Mouse (Mus musculus) thymus, postnatal 10 days (tissue): ENCODE data around the gene Efcab6.

Source experiments
- DNase-seq, 2 experiments: peaks; one replicate each; pipeline ENCODE4 v3.0.0; 2021; ENCODE audit warnings: low spot score in 2 of 2

The Efcab6 gene

DNA sequence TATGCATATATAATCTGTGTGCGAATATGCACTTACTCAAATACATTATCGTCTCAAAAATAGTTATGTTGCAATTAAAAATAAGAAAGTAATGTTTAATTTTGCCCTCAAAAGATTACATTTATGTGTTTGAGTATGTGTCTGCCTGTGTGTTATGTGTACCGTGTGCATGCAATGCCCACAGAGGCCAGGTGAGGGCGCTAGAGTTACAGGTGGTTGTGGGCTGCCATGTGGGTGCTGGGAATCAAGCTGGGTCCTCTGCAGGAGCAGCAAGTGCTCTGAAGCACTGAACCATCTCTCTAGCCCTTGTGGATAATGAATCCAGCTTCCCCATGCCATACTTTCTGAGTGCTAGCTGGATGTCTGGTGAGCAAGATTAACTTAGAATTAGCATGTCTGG is 522 bp upstream of the Efcab6 start:
- no peak for DNase-seq

DNA sequence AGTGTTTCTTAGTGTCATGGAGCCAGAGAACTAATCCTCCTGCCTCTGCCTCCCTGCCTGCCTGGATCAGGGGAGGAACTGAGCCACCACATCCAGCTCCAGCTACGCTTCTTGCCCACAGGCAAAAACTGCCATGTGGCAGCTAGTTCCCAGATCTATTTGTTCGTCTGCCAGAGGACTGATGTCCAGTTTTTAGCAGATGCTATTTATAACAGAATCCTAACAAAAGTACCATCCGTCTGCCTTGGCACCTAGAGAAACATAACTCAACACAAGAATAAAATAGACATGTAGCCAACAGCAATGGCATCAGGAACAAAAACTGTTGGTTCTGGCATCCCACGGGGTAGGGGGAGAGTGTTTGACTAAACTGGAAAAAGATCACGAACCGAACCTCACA is 6.3 kb downstream of the Efcab6 start:
- no peak for DNase-seq

DNA sequence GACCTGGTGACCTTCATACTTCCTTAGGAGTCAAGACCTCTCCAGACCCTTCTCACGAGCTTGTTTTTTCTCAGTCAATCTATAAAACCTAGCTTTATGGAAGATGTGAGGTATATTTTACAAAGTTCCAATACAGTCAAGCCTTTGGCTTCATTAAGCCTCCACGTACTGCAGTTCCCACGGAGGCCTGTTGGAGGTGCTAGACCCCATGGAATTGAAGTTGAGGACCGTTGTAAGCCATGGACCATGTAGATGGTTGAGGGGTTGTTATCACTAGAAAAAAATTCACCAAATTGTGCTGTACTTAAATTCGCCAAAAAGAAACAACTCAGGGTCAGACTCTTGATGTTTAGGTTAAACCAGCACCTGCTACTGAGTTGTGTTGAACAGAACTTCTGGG is 9.1 kb downstream of the Efcab6 start:
- no peak for DNase-seq

DNA sequence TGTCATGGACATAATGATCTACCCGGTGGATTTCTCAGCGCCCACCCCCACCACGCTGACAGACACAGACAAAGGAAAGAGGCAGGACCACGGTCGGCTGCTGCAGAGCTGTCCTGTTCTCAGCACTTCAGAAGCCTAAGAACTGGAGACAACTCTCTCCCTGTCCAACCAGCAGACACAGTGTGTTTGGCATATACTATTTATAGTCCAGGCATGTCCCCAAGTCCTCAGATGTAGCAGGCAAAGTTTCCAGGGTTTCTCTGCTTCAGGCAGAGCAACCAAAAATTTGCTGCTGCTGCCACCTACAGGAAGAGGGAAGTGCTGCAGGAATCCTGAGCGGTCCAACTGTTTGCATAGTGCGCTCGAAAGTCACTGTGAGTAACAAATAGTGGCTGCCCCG is 11.3 kb downstream of the Efcab6 start:
- peak in 1 of 2 experiments; percentile 46 for DNase-seq

DNA sequence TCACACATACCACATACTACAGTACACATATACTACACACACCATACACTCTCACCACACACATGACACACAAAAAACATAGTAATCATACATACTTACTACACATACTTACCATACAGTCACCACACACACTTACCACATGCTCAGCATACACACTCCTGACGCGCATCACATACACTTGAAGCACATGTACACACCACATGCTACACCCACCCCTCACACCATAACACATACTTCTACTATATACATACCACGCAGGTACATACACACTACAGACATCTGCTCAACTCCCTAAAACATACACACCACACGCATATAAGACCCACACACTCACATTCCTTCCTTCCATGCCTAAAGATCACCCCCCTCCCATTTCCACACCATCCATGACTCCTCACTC is 11.9 kb downstream of the Efcab6 start:
- DNase-seq, result no peak

DNA sequence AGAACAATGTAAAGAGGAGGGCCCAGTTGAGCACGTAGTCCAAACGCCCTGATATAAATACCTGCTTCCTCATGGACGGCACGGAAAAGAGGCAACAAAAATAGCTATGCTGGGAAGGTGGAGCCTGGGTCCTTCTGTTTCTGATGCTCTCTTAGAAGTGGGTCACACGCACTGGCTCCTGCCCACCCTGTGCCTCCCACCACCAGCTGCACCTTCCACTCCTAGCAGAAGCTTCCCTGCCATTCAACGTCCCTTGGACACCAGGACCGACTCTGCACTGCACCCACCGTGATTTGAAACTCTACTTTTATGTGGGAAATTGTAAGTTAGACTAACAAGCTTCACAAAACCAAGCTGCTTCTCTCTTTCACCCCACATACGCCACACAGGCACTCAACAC is 12.8 kb downstream of the Efcab6 start:
- no peak for DNase-seq

DNA sequence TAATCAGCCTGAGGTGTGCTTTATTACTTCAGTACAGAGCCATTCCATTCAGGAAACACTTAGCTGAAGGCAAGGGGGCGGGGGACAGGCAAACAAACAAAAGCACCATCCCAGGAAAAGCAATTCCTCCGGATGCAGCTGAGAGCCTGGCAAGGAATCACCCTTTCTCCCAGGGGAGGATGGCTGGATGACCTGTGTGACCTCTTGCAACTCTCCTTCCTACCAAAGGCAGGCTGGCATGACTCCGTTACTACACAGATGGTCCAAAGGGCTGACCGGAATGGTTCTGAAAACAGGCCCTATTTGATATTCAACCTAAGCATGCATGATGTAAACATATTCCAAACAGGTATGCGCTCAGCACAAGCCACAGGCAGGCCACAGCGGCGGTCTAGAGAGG is 15.6 kb downstream of the Efcab6 start:
- no peak for DNase-seq

DNA sequence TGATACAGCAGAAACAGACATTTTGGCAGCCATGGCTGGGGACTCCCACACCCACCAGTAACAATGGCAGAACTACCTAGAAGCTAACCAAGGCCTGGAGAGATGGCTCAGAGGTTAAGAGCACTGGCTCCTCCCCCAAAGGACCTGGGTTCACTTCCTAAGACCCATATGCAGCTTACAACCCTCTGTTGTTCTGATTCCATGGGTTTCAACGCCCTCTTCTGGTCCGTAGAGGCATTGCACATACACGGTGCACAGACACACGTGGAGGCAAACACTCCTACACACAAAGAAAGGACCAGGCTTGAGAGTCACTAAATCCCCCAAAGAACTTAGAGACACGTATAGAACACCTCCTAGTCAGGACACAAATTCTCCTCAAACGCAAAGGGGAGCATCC is 19.6 kb downstream of the Efcab6 start:
- DNase-seq, result no peak

DNA sequence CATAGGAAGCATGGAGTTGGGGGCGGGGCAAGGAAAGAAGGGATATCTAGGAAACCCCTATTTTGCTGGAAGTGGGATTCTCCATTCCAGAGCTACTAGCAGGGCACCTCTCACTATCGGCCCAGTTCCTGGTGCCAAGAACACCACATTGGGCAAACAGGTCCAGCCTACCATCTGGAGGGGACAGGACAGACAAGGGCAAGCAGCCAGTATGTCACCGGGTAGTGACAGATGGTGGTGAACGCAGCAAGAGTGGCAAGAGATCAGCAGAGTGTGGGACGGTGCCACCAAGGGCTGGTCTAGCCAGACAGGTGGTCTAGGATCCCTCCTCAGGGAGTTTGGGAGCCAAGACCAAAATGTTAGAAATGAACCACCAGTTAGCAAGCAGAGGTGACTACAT is 28.1 kb downstream of the Efcab6 start:
- DNase-seq, result no peak

DNA sequence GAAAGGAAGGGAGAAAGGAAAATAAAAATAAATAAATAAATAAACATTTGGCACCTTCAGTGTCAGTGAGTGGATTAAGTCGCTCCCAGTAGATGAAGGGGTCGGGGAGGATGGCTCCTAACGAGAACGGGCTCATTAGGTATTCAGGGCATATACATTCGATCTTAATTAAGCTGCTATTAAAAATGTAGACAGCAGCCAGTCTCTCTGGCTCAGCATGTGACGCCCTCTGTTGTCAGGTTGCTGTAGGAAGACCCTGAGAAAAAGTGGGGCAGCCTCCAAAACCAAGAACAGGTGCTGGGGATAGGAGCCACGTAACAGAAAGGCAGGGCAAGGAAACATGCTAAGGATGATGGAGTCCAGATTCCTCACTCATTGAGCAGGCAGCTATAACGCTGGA is 39.5 kb downstream of the Efcab6 start:
- no peak for DNase-seq

DNA sequence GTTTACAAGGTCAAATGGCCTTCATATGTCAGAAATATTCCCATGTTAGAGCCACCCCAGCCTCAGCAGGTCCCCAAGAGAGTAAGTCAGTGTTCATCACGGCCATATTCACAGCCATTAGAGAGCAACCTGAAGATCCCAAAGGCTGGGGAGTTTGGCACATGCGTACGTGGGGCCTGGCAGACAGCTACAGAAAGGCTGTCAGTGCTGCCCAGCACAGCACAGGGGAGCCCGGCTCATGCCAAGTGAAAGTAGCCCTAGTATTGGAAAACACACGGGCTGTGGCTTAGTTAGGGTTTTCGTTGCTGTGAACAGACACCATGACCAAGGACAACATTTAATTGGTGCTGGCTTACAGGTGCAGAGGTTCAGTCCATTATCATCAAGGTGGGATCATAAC is 40.3 kb downstream of the Efcab6 start:
- no peak for DNase-seq

DNA sequence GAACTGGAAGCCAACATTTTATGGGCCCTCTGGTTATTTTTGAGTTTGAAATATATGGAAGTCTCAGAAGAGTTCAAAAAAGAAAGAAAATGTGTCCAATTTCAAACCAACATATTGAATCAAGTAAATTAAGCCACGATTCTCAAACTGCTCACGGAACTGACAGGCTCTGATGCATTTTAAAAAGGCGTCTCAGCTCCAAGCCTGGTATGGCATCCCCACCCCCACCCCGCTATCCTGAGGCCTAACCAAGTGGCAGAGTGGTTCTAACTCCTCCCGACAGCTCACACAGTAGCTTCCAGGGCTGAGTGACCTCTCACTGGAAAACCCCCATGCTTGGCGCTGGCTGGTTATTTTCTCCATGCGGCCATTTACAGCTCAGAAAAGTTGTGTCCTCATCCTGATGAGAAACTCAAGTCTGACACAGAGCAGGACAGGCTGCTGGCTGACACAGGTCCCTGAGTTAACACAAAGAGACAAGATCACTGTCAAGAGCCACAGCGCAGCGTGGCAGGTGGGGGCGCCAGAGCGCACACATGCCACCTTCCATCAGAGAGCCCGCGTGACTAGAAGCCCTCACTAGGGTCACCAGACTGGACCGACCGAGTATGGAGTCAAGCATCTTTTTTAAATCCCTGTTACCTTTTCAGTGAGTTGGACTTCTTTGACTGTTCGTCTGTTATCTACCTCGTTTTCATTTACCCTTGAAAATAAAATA is 55.7 kb downstream of the Efcab6 start:
- no peak for DNase-seq

DNA sequence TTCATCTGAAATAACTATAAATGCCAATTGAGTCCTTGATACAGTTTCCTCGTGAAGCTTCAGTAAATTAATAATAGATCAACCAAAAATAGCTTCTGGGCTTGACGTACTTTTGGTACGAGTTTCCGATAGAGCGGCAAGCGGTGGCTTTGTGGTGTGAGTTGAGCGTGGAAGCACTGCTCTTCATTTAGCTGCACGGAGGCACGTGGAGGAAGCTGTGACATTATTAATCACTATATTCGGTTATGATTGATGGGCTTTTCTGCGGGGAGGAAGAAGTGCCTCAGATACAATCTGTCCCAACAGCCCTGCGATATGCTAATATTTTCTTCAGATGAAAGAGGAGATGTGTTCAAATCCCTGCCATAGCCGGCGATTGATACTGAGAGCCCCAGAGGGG is 60.9 kb downstream of the Efcab6 start:
- no peak for DNase-seq

DNA sequence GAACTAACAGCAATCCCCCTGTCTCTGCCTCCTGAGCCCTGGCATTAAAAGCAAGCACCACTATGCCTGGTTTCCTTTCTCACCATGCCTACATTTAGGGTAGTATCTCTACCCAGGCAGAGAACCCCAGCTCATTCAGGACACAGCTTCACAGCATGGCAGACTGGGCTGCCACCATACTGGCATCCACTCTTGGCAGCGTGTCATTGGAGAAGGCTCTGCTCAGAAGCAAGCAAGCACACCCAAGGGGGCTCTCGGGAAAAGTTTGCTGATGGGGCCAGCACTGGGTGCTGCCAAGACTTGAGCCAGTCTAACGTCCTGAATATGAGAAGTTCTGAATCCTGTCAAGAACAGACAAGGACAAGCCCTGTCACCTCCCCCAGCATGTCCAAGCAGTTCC is 66.1 kb downstream of the Efcab6 start:
- DNase-seq, result no peak

DNA sequence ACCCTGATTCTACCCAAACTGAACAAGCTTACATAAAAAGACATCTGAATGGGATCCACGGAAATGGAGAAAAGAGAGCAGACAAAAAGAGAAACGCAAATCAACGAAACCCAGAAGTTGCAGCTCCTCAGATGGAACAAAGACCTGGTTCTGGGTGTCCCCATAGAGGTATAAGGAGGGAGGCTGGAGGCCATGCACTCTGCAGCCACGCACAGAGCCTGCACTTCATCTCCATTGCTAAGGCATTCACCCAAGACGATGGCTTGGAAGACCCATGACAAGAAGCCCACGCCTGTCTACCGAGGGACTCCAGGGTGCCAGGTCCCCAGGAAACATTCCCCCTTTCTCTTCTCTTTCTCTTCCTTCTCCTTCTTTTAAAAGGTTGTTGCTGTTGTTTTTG is 66.6 kb downstream of the Efcab6 start:
- no peak for DNase-seq

DNA sequence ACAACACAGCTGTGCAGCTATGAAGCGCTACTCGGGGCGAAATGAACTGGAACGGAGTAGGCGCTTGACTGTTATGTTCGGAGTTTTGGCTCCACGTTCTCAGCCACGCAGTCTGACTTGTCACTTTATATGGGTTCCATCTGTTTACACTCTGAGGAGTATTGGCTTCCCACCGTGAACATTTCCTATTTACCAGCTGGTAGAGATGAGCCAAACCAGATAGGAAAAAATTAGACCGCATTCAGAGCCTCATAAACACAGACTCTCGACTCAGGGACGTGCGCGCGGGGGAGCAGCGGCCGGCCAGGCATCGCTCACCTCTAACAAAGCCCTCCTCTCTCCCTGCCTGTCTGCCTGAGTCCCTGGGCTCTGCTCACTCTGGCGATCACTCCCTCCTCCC is 67.1 kb downstream of the Efcab6 start:
- no peak for DNase-seq

DNA sequence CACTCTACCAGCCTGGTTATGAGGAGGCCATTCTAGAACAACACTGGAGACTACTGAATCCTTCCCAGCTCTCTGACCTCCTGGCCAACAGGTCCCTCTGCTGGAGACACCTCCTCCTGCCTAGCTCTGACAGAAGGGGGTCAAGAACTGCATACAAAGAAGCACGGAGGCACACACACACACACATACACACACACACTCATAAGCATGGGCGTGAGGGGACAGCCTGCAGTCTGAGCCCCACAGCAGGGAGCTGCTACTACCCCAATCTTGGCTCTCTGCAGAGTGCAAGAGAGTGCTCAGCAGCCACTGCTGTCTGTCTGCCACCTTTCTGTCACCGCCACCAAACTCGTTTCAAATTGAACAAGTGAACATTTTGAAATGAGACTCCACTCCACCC is 67.6 kb downstream of the Efcab6 start:
- DNase-seq, result no peak

DNA sequence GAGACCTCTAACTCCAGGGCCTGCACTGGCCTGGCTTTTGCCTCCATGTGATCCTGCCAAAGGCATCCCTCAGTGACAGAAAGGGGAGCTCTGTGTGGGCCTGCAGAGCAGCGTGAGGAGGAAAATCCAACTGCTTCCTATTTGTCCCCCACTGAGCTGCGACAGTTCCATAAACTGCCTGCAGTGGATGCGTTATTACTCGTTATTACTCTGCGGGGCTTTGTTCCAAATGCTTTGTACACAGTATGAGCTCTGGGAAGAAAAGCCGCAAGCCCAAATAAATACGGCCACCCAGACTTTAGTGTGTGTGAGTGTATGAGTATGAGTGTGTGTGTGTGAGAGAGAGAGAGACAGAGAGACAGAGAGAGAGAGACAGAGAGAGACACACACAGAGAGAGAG is 68.3 kb downstream of the Efcab6 start:
- DNase-seq, result no peak

DNA sequence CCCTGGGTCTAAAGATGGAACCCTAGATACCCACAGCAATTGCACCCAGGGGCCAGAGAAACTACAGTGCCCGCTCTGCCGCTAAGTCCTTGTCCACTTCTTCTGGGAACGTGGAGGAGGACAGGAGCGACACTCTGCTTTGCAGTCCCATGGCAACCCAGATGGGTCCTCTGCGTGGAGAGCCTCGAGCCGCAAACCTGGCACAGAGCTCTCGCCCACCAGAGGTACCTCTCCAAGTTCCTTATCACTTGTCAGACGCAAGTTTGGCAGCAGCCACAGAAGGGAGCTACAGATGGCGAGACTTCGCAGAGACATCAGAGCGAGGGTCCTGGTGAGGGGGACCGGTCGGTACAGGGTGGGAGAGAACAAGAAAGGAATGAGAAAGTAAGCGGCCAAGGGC is 73.0 kb downstream of the Efcab6 start:
- DNase-seq, result no peak

DNA sequence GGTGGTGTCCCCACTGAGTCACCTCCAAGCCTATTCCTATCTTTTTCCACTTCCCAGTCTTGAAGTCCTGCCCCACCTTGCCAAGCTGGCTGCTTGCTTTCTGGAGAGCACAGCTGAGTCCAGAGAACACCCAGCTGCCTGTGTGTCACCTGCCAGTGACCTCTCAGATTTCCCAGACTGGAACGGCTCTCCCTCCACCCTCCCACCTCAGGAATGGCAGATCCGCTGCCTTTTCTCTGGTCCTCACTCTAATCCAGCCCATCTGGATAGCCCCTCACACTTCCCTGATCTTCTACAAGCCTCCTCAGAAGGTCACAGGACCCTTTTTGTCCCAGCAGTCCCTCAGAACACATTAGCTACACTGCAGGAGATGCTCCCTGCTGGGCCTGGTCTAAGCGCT is 73.7 kb downstream of the Efcab6 start:
- no peak for DNase-seq

DNA sequence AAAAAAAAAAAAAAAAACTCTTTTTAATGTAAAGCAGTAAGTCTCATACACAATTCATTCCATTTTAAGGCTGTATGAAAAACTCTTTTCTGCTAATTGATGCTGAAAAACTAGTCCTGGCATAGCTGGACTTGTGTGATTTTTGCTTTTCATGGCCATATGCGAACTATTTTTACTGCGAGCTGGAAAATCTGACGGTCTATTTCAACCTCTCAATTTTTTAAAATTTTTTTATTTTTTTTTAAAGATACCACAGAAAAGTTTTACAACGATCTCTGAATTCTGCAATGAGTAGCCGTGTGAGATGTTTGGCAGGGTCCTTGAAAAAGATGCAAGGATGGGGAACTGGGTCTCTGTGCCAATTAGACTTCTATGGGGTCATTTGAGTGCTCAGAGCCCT is 75.9 kb downstream of the Efcab6 start:
- DNase-seq, result no peak

DNA sequence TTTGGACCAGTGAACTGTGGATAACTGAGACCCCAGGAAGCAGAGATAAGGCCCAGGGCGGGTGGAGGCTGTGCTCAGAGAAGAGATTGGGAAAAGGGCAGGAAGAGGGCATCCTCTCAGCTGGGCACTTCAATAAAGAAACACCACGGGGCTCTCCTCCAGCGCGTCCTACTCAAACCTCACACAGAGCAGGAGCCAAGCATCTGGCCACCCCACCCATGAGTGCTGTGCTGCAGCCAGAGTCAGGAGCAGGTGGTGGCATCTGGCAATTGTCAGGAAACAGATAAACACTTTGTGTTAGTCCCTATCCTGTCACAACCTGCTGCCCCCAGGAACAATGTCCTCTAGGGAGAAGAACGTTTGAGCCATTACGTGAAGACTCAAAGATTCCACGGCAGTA is 77.1 kb downstream of the Efcab6 start:
- no peak for DNase-seq

DNA sequence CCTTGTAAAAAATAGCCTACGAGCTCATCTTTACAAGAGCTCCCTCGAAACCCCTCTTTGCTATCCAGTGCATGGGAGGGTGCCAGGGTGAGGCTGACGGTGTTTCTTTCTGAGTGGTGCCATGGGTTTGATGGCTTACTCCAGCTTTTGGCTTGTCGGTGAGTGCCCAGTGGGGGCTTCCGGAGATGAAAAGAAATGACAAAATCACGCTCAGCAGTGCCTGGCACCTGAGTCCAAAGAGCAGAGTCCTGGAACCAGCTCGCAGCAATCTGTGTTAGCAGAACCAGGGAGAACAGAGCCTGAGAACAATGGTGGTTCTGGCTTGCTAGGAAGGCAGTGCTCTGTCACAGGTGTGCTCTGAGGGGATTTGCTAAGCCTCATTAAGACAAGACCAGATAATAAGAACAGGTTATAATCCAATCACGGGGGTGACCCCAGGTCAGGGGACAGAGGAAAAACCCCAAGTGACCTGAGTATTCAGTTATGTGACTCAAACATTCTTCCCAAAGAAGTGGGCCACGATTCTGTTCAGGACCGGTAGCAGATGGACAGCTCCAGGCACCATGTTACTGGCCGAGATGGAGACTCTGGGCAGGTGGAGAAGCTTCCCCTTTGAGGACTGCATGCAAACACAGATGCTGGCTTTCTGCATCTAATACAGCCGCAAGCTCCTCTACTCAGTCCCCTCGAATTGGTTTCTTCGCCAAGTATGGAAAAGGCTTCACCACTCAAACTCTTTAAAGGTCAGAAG is 82.8 kb downstream of the Efcab6 start:
- DNase-seq, result no peak

DNA sequence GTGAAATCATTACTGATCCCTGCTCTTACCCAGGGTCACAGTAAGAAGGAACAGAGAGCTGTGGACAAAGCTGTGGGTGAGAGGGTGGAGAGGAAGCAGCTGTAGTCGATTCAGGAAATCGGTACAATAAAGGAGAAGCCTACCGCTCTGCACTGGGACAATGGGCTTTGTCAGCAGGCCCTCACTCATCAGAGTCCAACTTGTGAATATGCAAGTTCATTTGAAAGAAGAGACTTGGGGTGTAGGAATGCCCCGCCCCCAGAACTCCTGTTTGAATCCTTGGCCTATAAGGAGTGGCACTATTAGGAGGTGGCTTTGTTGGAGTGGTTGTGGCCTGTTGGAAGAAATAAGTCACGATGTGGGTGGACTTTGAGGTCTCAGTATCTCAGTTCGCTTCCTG is 86.3 kb downstream of the Efcab6 start:
- no peak for DNase-seq
